Mouse (Mus musculus): Measurements from ENCODE around the gene Gucd1. TPM values are rescaled to one million over a fixed set of nuclear protein-coding genes. Genes with fewer than 3 reads are reported as not detected.
"Not testable (repeated sequence)": the region's sequence is repeated elsewhere in the genome, so short reads cannot be mapped to it uniquely, and the experiment has no call there.

Gucd1 gene
- polyA plus RNA-seq, 1 experiment from 2014 or later = 23.6 TPM

- H3K4me2 ChIP-seq = no peak overlapping the region
- H3K4me3 ChIP-seq = no peak overlapping the region
- H3K27me3 ChIP-seq = no peaks in the 10 kb centered on the region
- 64% methylated on average over 7 of the region's 7 CpGs for WGBS
- no peaks in the 10 kb centered on the region for H3K9me3 ChIP-seq
- no peak overlapping the region for H3K9ac ChIP-seq
- peaks cover 26% of the 10 kb centered on the region for H3K36me3 ChIP-seq
- H3K27ac ChIP-seq = no peak overlapping the region
- no peak for ATAC-seq (ENCODE audit: borderline replicate concordance, extremely low read depth, low FRiP score, low TSS enrichment)
- peaks cover 26% of the 10 kb centered on the region for H3K4me1 ChIP-seq
These were observed 3.4 kb downstream of the Gucd1 start for GRCm38 (mm10) chr10:75514361-75514760.

GRCm38 (mm10) chr10:75513306-75514067, 4.3 kb downstream of the Gucd1 start:
- 90% methylated on average over 8 of the region's 8 CpGs for WGBS
- peaks cover 35% of the 10 kb centered on the region for H3K36me3 ChIP-seq
- H3K4me2 ChIP-seq = no peak overlapping the region
- H3K27ac ChIP-seq = no peak overlapping the region
- H3K27me3 ChIP-seq = no peaks in the 10 kb centered on the region
- no peak overlapping the region for H3K9ac ChIP-seq
- H3K4me1 ChIP-seq = peaks cover 17% of the 10 kb centered on the region
- no peak for ATAC-seq (ENCODE audit: borderline replicate concordance, extremely low read depth, low FRiP score, low TSS enrichment)
- no peaks in the 10 kb centered on the region for H3K9me3 ChIP-seq
- H3K4me3 ChIP-seq = no peak overlapping the region

DNA sequence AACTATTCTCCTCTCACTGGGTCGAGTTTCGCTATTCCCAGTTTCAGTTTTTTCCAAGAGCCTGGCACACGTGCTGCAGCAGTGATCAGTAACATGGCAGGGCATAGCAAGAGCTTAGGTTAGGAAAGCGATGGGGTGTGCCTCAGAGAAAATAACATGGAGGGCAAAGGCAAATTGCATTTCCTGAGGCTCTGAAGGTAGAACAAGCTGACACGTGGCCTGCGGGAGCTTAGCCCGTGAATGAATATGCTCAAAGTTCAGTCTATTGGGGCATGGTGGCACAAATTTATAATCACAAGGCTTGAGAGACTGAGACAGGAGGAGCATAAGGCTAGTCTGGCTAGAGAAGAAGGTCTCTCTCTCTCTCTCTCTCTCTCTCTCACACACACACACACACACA, 5.0 kb downstream of the Gucd1 start:
- Histone ChIP-seq H3K4me1 (peaks cover 15% of the 10 kb centered on the region), H3K4me3 (no peak overlapping the region), H3K4me2 (no peak overlapping the region), H3K9me3 (no peaks in the 10 kb centered on the region), H3K27ac (no peak overlapping the region), H3K27me3 (no peaks in the 10 kb centered on the region), H3K9ac (no peak overlapping the region), H3K36me3 (peaks cover 42% of the 10 kb centered on the region)
- WGBS = 78% methylated on average over 7 of the region's 7 CpGs
- no peak for ATAC-seq (ENCODE audit: borderline replicate concordance, extremely low read depth, low FRiP score, low TSS enrichment)

DNA sequence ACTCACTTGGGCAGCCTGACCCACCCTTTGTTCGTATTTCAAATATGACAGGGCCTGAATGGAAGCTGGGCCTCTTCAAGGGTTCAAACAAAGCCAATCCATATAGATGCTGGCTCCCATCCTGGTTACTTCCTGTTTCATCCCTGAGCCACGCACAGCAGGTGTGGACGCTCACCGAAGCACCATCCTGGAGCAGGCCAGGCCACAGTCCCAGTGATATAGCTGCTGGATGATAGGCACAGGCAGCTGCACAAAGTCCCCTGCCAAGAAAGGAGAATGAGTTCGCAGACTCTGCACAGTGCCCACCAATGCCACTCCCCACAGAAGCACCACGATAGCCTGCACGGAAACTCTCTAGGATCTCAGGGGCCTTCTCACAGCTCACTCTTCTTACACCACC, 5.9 kb downstream of the Gucd1 start:
- Histone ChIP-seq H3K27me3 (no peaks in the 10 kb centered on the region), H3K9ac (no peak overlapping the region), H3K4me2 (no peak overlapping the region), H3K4me1 (peaks cover 15% of the 10 kb centered on the region), H3K4me3 (no peak overlapping the region), H3K9me3 (no peaks in the 10 kb centered on the region), H3K36me3 (peaks cover 51% of the 10 kb centered on the region), H3K27ac (no peak overlapping the region)
- no peak for ATAC-seq (ENCODE audit: borderline replicate concordance, extremely low read depth, low FRiP score, low TSS enrichment)
- 94% methylated on average over 7 of the region's 7 CpGs for WGBS

- no peak for ATAC-seq (ENCODE audit: borderline replicate concordance, extremely low read depth, low FRiP score, low TSS enrichment)
- Histone ChIP-seq H3K27me3 (no peaks in the 10 kb centered on the region), H3K4me3 (no peak overlapping the region), H3K9me3 (no peaks in the 10 kb centered on the region), H3K9ac (no peak overlapping the region), H3K4me2 (no peak overlapping the region), H3K27ac (no peak overlapping the region), H3K4me1 (peaks cover 9% of the 10 kb centered on the region), H3K36me3 (peaks cover 54% of the 10 kb centered on the region)
- WGBS = 87% methylated on average over 9 of the region's 9 CpGs
These were observed 6.7 kb downstream of the Gucd1 start for GRCm38 (mm10) chr10:75511060-75511459.

- no peak overlapping the region for H3K27ac ChIP-seq
- peaks cover 3% of the 10 kb centered on the region for H3K4me1 ChIP-seq
- 91% methylated on average over 7 of the region's 7 CpGs for WGBS
- H3K27me3 ChIP-seq = no peaks in the 10 kb centered on the region
- H3K4me2 ChIP-seq = no peak overlapping the region
- no peaks in the 10 kb centered on the region for H3K9me3 ChIP-seq
- H3K4me3 ChIP-seq = no peak overlapping the region
- H3K36me3 ChIP-seq = peaks cover 54% of the 10 kb centered on the region
- ATAC-seq (ENCODE audit: borderline replicate concordance, extremely low read depth, low FRiP score, low TSS enrichment) = no peak
- H3K9ac ChIP-seq = no peak overlapping the region
These were observed 7.3 kb downstream of the Gucd1 start for GRCm38 (mm10) chr10:75510446-75510845.

DNA sequence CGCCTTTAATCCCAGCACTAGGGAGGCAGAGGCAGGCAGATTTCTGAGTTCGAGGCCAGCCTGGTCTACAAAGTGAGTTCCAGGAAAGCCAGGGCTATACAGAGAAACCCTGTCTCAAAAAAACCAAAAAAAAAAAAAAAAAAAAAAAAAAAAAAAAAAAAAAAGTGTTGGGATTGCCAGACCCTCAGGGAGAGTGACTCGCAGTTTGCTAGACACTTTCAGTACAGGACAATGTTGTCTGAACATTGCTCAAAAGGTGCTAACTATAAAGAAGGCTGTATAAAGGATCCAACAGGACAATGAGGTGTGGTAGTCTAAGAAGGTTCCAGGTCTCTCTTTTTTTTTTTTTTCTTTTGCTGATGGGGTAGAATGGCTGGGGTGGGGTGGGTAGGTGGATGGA, 11.8 kb downstream of the Gucd1 start:
- not testable (repeated sequence) for H3K4me1 ChIP-seq; H3K4me3 ChIP-seq; H3K4me2 ChIP-seq; H3K9me3 ChIP-seq; ATAC-seq (ENCODE audit: borderline replicate concordance, extremely low read depth, low FRiP score, low TSS enrichment); H3K27me3 ChIP-seq; H3K27ac ChIP-seq; H3K9ac ChIP-seq
- 84% methylated on average over 3 of the region's 3 CpGs for WGBS
- H3K36me3 ChIP-seq = peaks cover 43% of the 10 kb centered on the region

DNA sequence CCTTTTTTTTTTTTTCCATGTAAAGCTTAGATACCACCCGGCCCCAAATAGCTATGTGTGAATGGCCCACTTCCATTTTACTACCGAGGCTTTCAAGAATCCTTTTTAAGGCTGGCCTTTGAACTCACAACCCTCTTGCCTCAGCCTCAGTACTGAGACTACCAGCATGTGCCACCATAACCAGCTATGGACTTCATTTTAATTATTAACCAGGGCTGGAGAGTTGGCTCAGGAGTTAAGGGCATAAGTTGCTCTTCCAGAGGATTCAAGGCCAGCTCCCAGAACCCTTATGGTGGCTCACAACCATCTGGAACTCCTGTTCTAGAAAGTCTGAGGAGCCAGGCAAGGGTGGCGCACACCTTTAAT, 12.7 kb downstream of the Gucd1 start:
- no peak for ATAC-seq (ENCODE audit: borderline replicate concordance, extremely low read depth, low FRiP score, low TSS enrichment)
- WGBS = 76% methylated on average over 3 of the region's 3 CpGs
- Histone ChIP-seq H3K36me3 (peaks cover 35% of the 10 kb centered on the region), H3K9ac (no peak overlapping the region), H3K9me3 (no peaks in the 10 kb centered on the region), H3K4me1 (no peaks in the 10 kb centered on the region), H3K4me2 (no peak overlapping the region), H3K27ac (no peak overlapping the region), H3K27me3 (no peaks in the 10 kb centered on the region), H3K4me3 (no peak overlapping the region)

DNA sequence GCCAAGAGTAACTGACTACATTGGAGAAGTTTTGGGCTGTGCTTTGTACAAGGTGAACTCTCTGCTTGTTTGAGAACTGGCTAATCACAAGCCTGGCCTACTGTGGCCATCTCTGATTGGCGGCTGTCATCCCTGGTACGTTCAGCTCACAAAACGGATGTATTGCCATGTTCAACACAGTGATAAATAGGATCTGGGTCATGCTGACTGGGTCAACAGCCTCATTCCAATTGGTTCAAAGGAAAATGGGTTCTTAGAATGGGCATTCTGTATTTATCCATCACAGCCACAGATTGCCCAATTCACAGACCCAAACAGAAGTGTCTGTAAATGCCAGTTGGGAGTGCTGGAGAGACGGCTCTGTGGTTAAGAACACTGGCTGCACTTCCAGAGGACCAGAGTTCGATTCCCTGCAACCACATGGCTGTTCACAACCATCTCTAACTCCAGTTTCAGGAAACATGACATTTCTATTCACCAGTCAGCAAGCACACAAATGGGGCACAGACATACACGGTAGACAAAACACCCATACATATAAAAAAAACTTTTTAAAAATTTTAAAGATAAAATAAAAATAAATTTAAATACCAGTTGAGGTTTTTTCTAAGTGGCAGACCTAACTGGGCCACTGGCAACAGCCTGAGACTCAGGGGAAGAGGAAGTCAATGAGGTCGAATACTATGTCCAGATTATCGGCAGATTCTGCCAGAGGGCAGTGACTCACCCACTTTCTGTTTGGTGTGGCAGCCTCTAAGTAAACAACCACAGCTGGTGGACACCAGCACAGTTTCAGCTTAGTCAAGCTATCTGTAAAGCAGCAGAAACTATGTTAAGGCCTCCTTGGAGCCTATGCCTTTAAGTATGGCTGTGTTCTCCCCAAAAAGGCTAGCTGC, 13.3 kb downstream of the Gucd1 start:
- 73% methylated on average over 8 of the region's 8 CpGs for WGBS
- no peak for ATAC-seq (ENCODE audit: borderline replicate concordance, extremely low read depth, low FRiP score, low TSS enrichment)
- Histone ChIP-seq H3K4me2 (no peak overlapping the region), H3K4me3 (no peak overlapping the region), H3K36me3 (peaks cover 29% of the 10 kb centered on the region), H3K27ac (no peak overlapping the region), H3K9me3 (no peaks in the 10 kb centered on the region), H3K9ac (no peak overlapping the region), H3K4me1 (no peaks in the 10 kb centered on the region), H3K27me3 (no peaks in the 10 kb centered on the region)

DNA sequence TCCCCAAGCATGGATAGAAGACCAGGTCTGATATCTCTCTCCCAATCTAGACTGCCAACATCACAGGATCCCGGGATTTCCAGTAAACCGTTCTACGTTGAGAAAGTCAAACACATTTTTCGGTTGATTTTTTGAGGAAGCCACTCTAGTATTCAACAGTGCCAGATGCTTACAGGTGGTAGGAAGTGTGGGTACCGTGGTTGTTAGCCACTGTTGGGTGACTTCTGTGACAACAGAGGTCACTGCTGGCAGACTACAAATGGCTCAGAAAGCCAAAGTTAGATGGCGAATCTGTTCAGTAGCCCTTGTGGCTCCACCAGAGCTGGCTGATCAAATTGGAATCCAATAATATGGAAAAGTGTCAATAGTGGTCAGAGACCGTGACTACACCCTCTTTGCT, 14.1 kb downstream of the Gucd1 start:
- Histone ChIP-seq H3K36me3 (peaks cover 21% of the 10 kb centered on the region), H3K27me3 (no peaks in the 10 kb centered on the region), H3K4me2 (no peak overlapping the region), H3K4me3 (no peak overlapping the region), H3K4me1 (no peaks in the 10 kb centered on the region), H3K9ac (no peak overlapping the region), H3K9me3 (no peaks in the 10 kb centered on the region), H3K27ac (no peak overlapping the region)
- no peak for ATAC-seq (ENCODE audit: borderline replicate concordance, extremely low read depth, low FRiP score, low TSS enrichment)
- WGBS = 86% methylated on average over 7 of the region's 7 CpGs

DNA sequence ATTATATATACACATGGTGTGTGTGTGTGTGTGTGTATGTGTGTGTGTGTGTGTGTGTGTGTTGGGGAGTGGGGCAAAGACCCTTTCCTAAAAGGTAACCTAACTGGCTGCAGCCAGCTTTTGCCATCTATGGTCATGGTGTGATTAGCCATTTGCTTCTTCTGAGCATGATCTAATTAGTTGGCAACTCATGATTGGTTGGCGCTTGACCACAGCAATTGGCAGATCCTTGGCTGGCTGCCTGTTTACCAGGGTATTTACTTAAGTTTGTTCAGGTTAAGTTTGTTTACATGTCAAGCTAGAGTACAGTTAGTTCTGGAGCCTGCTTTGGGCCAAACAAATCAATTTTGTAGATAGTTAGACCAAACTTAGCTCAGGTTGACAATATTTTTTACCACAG, 16.1 kb downstream of the Gucd1 start:
- Histone ChIP-seq H3K36me3 (peaks cover under 1% of the 10 kb centered on the region; the same call in 1 of the 2 replicates), H3K27me3 (no peaks in the 10 kb centered on the region), H3K9ac (no peak overlapping the region), H3K4me1 (no peaks in the 10 kb centered on the region), H3K27ac (no peak overlapping the region), H3K9me3 (no peaks in the 10 kb centered on the region), H3K4me2 (no peak overlapping the region), H3K4me3 (no peak overlapping the region)
- WGBS = 90% methylated on average over 1 of the region's 1 CpGs
- ATAC-seq (ENCODE audit: borderline replicate concordance, extremely low read depth, low FRiP score, low TSS enrichment) = no peak

GRCm38 (mm10) chr10:75500345-75500744, 17.4 kb downstream of the Gucd1 start:
- H3K9ac ChIP-seq = no peak overlapping the region
- no peak overlapping the region for H3K4me3 ChIP-seq
- no peaks in the 10 kb centered on the region for H3K9me3 ChIP-seq
- 43% methylated on average over 7 of the region's 7 CpGs for WGBS
- no peaks in the 10 kb centered on the region for H3K36me3 ChIP-seq
- H3K27me3 ChIP-seq = no peaks in the 10 kb centered on the region
- no peak for ATAC-seq (ENCODE audit: borderline replicate concordance, extremely low read depth, low FRiP score, low TSS enrichment)
- no peak overlapping the region for H3K27ac ChIP-seq
- H3K4me1 ChIP-seq = no peaks in the 10 kb centered on the region
- H3K4me2 ChIP-seq = no peak overlapping the region
